ENCODE assay signal across 9 mouse cellular contexts in genomic region chr12:86941734-86942486, GRCm38 (mm10). TPM values are rescaled to one million over a fixed set of nuclear protein-coding genes. Genes with fewer than 3 reads are reported as not detected.
DNase-seq lines count a peak whose midpoint lies in the region; ATAC-seq lines count a peak whose summit lies in the region.
"Had no signal": no experiment of that assay in that cellular context is flagged by ENCODE, and none has a peak within 500 bp of the region (broad histone marks: within the 10 kb centered on the region; RNA-seq: fewer than 3 reads in every experiment).

No protein-coding gene starts in this region.

- H3K4me3 ChIP-seq in hindbrain, embryonic 10.5 days = peak overlapping the region; percentile 26
- no peak overlapping the region for H3K4me3 ChIP-seq in neural tube, embryonic 11.5 days (ENCODE audit: low read depth, low read length)

- ATAC-seq in neural tube, embryonic 11.5 days (ENCODE audit: insufficient read depth, low FRiP score, low TSS enrichment) = peak; percentile 58; the same call in 1 of the 2 replicates

- no peaks in the 10 kb centered on the region for H3K9me3 ChIP-seq in hindbrain, embryonic 10.5 days
- H3K9me3 ChIP-seq in neural tube, embryonic 11.5 days (ENCODE audit: control insufficient read depth, low read length) = no peaks in the 10 kb centered on the region

- H3K9ac ChIP-seq in neural tube, embryonic 11.5 days (ENCODE audit: low read length) = no peak overlapping the region

- H3K4me2 ChIP-seq in neural tube, embryonic 11.5 days (ENCODE audit: low read depth) = peak overlapping the region; percentile 19; the same call in 1 of the 2 replicates

- peak; percentile 44 for DNase-seq in layer of hippocampus, adult 11-12 months (ENCODE audit: low spot score)
- DNase-seq in layer of hippocampus, adult 8-10 months (ENCODE audit: low spot score in 2 of 2) = no peak
- peak; percentile 90 for DNase-seq in brain, adult 2 months (ENCODE audit: low read depth, low spot score)
- peak; percentile 59 for DNase-seq in hindbrain, embryonic 10.5 days (ENCODE audit: low spot score)
- peak; percentile 69 for DNase-seq in neural tube, embryonic 11.5 days (ENCODE audit: low spot score)
- DNase-seq in adrenal gland, adult 18-20 months (ENCODE audit: low spot score in 2 of 2) = no peak
- DNase-seq in thymus, adult 18-20 months = no peak
- no peak for DNase-seq in urinary bladder, adult 18-20 months (ENCODE audit: low spot score in 2 of 2)

- peaks cover 44% of the 10 kb centered on the region for H3K4me1 ChIP-seq in hindbrain, embryonic 10.5 days (replicated peaks)
- peaks cover 17% of the 10 kb centered on the region for H3K4me1 ChIP-seq in neural tube, embryonic 11.5 days (ENCODE audit: control insufficient read depth, insufficient read depth, low read length)

- H3K36me3 ChIP-seq in hindbrain, embryonic 10.5 days = no peaks in the 10 kb centered on the region
- no peaks in the 10 kb centered on the region for H3K36me3 ChIP-seq in neural tube, embryonic 11.5 days (ENCODE audit: control insufficient read depth, insufficient read depth, low read length)

- 36% methylated on average over 5 of the region's 5 CpGs for WGBS in hindbrain, embryonic 10.5 days
- 39% methylated on average over 5 of the region's 5 CpGs for WGBS in neural tube, embryonic 11.5 days

- H3K27ac ChIP-seq in hindbrain, embryonic 10.5 days = peak overlapping the region; percentile 84
- peak overlapping the region; percentile 54; the same call in 1 of the 2 replicates for H3K27ac ChIP-seq in neural tube, embryonic 11.5 days (ENCODE audit: low read depth, low read length)

- H3K27me3 ChIP-seq in hindbrain, embryonic 10.5 days (ENCODE audit: insufficient read depth, poor library complexity, severe bottlenecking) = no peaks in the 10 kb centered on the region
- no peaks in the 10 kb centered on the region for H3K27me3 ChIP-seq in neural tube, embryonic 11.5 days (ENCODE audit: control insufficient read depth, insufficient read depth, low read length)

RNA-seq across cellular contexts. Expression of gene Cipc, which starts 4.9 kb away (rescaled TPM):
- 10 to 100 TPM; 70.7 to 89.0 (median 86.1) TPM for total RNA-seq in layer of hippocampus, adult 8-10 months (2022)
- polyA plus RNA-seq in hindbrain, embryonic 10.5 days (2016; fragmentation: Nextera tagmentation; extraction: Ambion mirVana) = 33.9 and 35.2 TPM in 2 replicates
- polyA plus RNA-seq in neural tube, embryonic 11.5 days (2014; fragmentation: Nextera tagmentation; extraction: Ambion mirVana) = 40.1 and 42.8 TPM in 2 replicates
- total RNA-seq in adrenal gland, adult 18-20 months (2021) = 10 to 100 TPM; 21.8 to 28.5 TPM

RNA-seq across cellular contexts. Expression of gene Zdhhc22, which starts 48.3 kb away (rescaled TPM):
- total RNA-seq in layer of hippocampus, adult 8-10 months (2022) = 10 to 100 TPM; 12.3 to 18.3 (median 13.7) TPM
- 0.14 and 0.75 TPM in 2 replicates for polyA plus RNA-seq in hindbrain, embryonic 10.5 days (2016; fragmentation: Nextera tagmentation; extraction: Ambion mirVana)
- 1.4 and 2.1 TPM in 2 replicates for polyA plus RNA-seq in neural tube, embryonic 11.5 days (2014; fragmentation: Nextera tagmentation; extraction: Ambion mirVana)
- 1 to 10 TPM; 1.0 to 2.2 TPM for total RNA-seq in adrenal gland, adult 18-20 months (2021)
- total RNA-seq: heart, adult 18-20 months had no signal

RNA-seq across cellular contexts. Expression of gene Irf2bpl, which starts 57.3 kb away (rescaled TPM):
- 10 to 100 TPM; 61.7 to 72.0 (median 66.8) TPM for total RNA-seq in layer of hippocampus, adult 8-10 months (2022)
- polyA plus RNA-seq in hindbrain, embryonic 10.5 days (2016; fragmentation: Nextera tagmentation; extraction: Ambion mirVana) = 20.3 and 34.2 TPM in 2 replicates
- polyA plus RNA-seq in neural tube, embryonic 11.5 days (2014; fragmentation: Nextera tagmentation; extraction: Ambion mirVana) = 19.4 and 20.6 TPM in 2 replicates
- total RNA-seq in adrenal gland, adult 18-20 months (2021) = 10 to 100 TPM; 61.0 to 61.4 TPM

Comparison
In these comparisons a context has a peak if more than half of its experiments do, and no peak if none do; other contexts are left out.
1. DNase-seq: peak in layer of hippocampus, adult 11-12 months (single experiment), brain, adult 2 months (single experiment), hindbrain, embryonic 10.5 days (single experiment) and neural tube, embryonic 11.5 days (single experiment); none in layer of hippocampus, adult 8-10 months (0 of 2), adrenal gland, adult 18-20 months (0 of 2), thymus, adult 18-20 months (0 of 2) and urinary bladder, adult 18-20 months (0 of 2).
2. RNA of gene Zdhhc22, which starts 48.3 kb away (total RNA-seq): 12.3 to 18.3 TPM in layer of hippocampus, adult 8-10 months; 1.0 to 2.2 TPM in adrenal gland, adult 18-20 months; every median in the first group is over 4 times any median in the second.